ENCODE assay signal across 9 mouse cellular contexts in the genomic region with DNA sequence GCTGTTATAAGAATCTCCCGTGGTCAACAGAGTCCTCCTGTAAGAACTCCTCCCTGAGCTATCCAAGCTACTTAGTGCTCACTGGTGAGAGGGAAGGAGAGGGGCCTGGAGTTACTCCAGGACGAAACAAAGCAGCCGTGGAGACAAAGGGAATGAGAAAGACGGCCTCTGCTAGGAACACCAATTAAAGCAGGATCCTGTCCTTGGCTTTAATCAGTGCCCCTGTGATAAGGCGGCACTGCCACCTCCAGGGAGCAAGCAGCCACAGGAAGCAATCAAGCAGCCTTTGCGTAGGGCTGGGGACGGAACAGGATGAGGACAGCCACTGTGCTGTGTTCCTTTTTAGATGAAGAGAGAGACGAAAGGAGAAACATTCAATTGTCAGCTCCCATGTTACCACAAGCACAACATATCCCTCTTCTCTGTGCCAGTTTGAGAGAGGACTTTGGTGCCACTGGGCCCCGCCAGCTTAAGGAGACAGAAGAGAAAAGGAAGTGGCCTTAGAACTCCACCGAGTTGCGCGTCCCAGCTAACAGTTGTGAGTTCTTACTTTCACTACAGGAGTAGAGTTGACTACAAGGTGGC.
DNase-seq lines count a peak whose midpoint lies in the region; ATAC-seq and TF ChIP-seq lines count a peak whose summit lies in the region.
"Had no signal": no experiment of that assay in that cellular context is flagged by ENCODE, and none has a peak within 500 bp of the region (broad histone marks: within the 10 kb centered on the region; RNA-seq: fewer than 3 reads in every experiment).

No protein-coding gene starts in this region.

- peak; percentile 10; the same call in 1 of the 2 replicates for ATAC-seq in forebrain, embryonic 16.5 days
- peak; percentile 48 for ATAC-seq in intestine, postnatal 0 days
- no peak for ATAC-seq in neural tube, embryonic 15.5 days (ENCODE audit: low FRiP score)
- ATAC-seq: Patski had no signal

- no peaks in the 10 kb centered on the region for H3K36me3 ChIP-seq in forebrain, embryonic 16.5 days (ENCODE audit: control insufficient read depth, insufficient read depth)
- H3K36me3 ChIP-seq in intestine, postnatal 0 days (ENCODE audit: control insufficient read depth, insufficient read depth): peaks cover 5% of the 10 kb centered on the region; the same call in 1 of the 2 replicates
- no peaks in the 10 kb centered on the region for H3K36me3 ChIP-seq in neural tube, embryonic 15.5 days

- H3K4me1 ChIP-seq in forebrain, embryonic 16.5 days (replicated peaks; ENCODE audit: control insufficient read depth, insufficient read depth, low read length): peaks cover 84% of the 10 kb centered on the region
- H3K4me1 ChIP-seq in intestine, postnatal 0 days (replicated peaks; ENCODE audit: control insufficient read depth, insufficient read depth, low read length): peaks cover 30% of the 10 kb centered on the region
- H3K4me1 ChIP-seq in lung, adult 2 months (ENCODE audit: control insufficient read depth, insufficient read depth, low read length): peaks cover 36% of the 10 kb centered on the region
- peaks cover 98% of the 10 kb centered on the region for H3K4me1 ChIP-seq in neural tube, embryonic 15.5 days

- no peaks in the 10 kb centered on the region for H3K27me3 ChIP-seq in forebrain, embryonic 16.5 days (replicated peaks; ENCODE audit: control insufficient read depth, insufficient read depth, low read length)
- no peaks in the 10 kb centered on the region for H3K27me3 ChIP-seq in intestine, postnatal 0 days (replicated peaks; ENCODE audit: control insufficient read depth, insufficient read depth, low read length)
- H3K27me3 ChIP-seq in neural tube, embryonic 15.5 days (replicated peaks): no peaks in the 10 kb centered on the region
- H3K27me3 ChIP-seq: Patski had no signal

- intact Hi-C loops in left cerebral cortex, adult 2 months (cut with DNase I): no loop called here
- intact Hi-C loops in left cerebral cortex, postnatal 25 days (cut with DNase I): no loop called here

- H3K4me2 ChIP-seq in forebrain, embryonic 16.5 days (ENCODE audit: low read length): peak overlapping the region; percentile 25; the same call in 1 of the 2 replicates
- H3K4me2 ChIP-seq in intestine, postnatal 0 days (replicated peaks; ENCODE audit: low read depth): peak overlapping the region; percentile 59
- H3K4me2 ChIP-seq in neural tube, embryonic 15.5 days: peak overlapping the region; percentile 35

- DNase-seq in left cerebral cortex, adult 2 months (ENCODE audit: extremely low spot score in 1 of 2, low spot score in 2 of 2): no peak
- no peak for DNase-seq in left cerebral cortex, postnatal 25 days (ENCODE audit: low spot score in 2 of 2)
- no peak for DNase-seq in lung, adult 2 months
- no peak for DNase-seq in cerebellum, adult 9-11 months
- no peak for DNase-seq in right cerebral cortex, postnatal 36 days (ENCODE audit: low spot score in 2 of 2)

- peak overlapping the region; percentile 18; the same call in 1 of the 2 replicates for H3K9ac ChIP-seq in forebrain, embryonic 16.5 days (replicated peaks; ENCODE audit: low read depth, low read length)
- no peak overlapping the region for H3K9ac ChIP-seq in intestine, postnatal 0 days (ENCODE audit: low read depth, low read length)
- H3K9ac ChIP-seq in neural tube, embryonic 15.5 days (replicated peaks): peak overlapping the region; percentile 38; the same call in 1 of the 2 replicates

- no peaks in the 10 kb centered on the region for H3K9me3 ChIP-seq in forebrain, embryonic 16.5 days (ENCODE audit: control insufficient read depth, low read length)
- H3K9me3 ChIP-seq in intestine, postnatal 0 days (ENCODE audit: control insufficient read depth): no peaks in the 10 kb centered on the region
- H3K9me3 ChIP-seq in neural tube, embryonic 15.5 days (replicated peaks): no peaks in the 10 kb centered on the region

- H3K27ac ChIP-seq in left cerebral cortex, adult 2 months: peak overlapping the region; percentile 95
- H3K27ac ChIP-seq in forebrain, embryonic 16.5 days (ENCODE audit: low read length): peak overlapping the region; percentile 72
- H3K27ac ChIP-seq in intestine, postnatal 0 days (ENCODE audit: low read depth, low read length): peak overlapping the region; percentile 74
- peak overlapping the region; percentile 82 for H3K27ac ChIP-seq in neural tube, embryonic 15.5 days (replicated peaks)

- TF ChIP-seq CTCF in left cerebral cortex, adult 2 months (IDR thresholded peaks at IDR 0.05): peak; percentile 8
- peak; percentile 63 for TF ChIP-seq CTCF in intestine, postnatal 0 days (IDR thresholded peaks at IDR 0.05; ENCODE audit: low read depth)
- TF ChIP-seq CTCF in lung, adult 2 months (IDR thresholded peaks at IDR 0.05; ENCODE audit: insufficient read depth, low read length): peak; percentile 50

- peak; percentile 26; the same call in 1 of the 2 replicates for TF ChIP-seq POLR2A in lung, adult 2 months (IDR thresholded peaks at IDR 0.05; ENCODE audit: borderline replicate concordance, extremely low read depth, low read depth, low read length)

- H3K4me3 ChIP-seq in left cerebral cortex, adult 2 months: peak overlapping the region; percentile 28
- no peak overlapping the region for H3K4me3 ChIP-seq in forebrain, embryonic 16.5 days (replicated peaks; ENCODE audit: low read length)
- H3K4me3 ChIP-seq in intestine, postnatal 0 days (ENCODE audit: low read depth, low read length): peak overlapping the region; percentile 8
- H3K4me3 ChIP-seq in lung, adult 2 months (replicated peaks; ENCODE audit: extremely low read depth, low read depth, low read length): peak overlapping the region; percentile 31
- no peak overlapping the region for H3K4me3 ChIP-seq in neural tube, embryonic 15.5 days (replicated peaks)

- 13% methylated on average over 12 of the region's 12 CpGs for WGBS in forebrain, embryonic 16.5 days
- WGBS in intestine, postnatal 0 days: 14% methylated on average over 12 of the region's 12 CpGs
- 19% methylated on average over 12 of the region's 12 CpGs for WGBS in lung, adult 2 months
- WGBS in neural tube, embryonic 15.5 days: 24% methylated on average over 12 of the region's 12 CpGs

Comparison
In these comparisons a context has a peak if more than half of its experiments do, and no peak if none do; other contexts are left out.
1. H3K4me3 ChIP-seq: peak in left cerebral cortex, adult 2 months (single experiment), intestine, postnatal 0 days (single experiment) and lung, adult 2 months (single experiment); none in forebrain, embryonic 16.5 days (single experiment) and neural tube, embryonic 15.5 days (single experiment).
2. CTCF ChIP-seq: peak in every context shown above with its lines; median percentile 63 in intestine, postnatal 0 days; 50 in lung, adult 2 months; 8 in left cerebral cortex, adult 2 months.
3. Peak in every context shown above with its lines, with median percentiles within 50 percentile points of each other: H3K27ac ChIP-seq and H3K4me2 ChIP-seq.